Mouse (Mus musculus) left cerebral cortex, postnatal 10 days (tissue): ENCODE measurements at regions not wholly inside any gene's neighbourhood (a gene's known extent, or its start where the extent isn't known, plus 50 kb on each side); places are given as distances from the start of the nearest gene placed in this dataset.

ENCODE experiments used
- DNase-seq, 2 experiments: peaks; one replicate each; pipeline ENCODE4 v3.0.0; 2021 to 2022; ENCODE audit warnings: low spot score in 2 of 2, mixed read lengths in 1 of 2; ENCODE audit errors: extremely low spot score in 1 of 2
- intact Hi-C: fragments of 180-260 bp; cut with DNase I; formaldehyde crosslinking; loops from one replicate; pipeline ENCODE4 v1.15.1; 2025

GRCm38 (mm10) chr5:62939050-62939449, 125.4 kb downstream of the Dthd1 start:
- intact Hi-C loops = loop anchor here (5.0 kb wide), 1 partner anchor 828 kb away; no protein-coding TSS in a partner anchor
- DNase-seq = peak in 1 of 2 experiments; percentile 23
